Mouse (Mus musculus): Measurements from ENCODE around the gene Fzd10. TPM values are rescaled to one million over a fixed set of nuclear protein-coding genes. Genes with fewer than 3 reads are reported as not detected.

The Fzd10 gene
- polyA plus RNA-seq, 1 experiment = 0.70 TPM

DNA sequence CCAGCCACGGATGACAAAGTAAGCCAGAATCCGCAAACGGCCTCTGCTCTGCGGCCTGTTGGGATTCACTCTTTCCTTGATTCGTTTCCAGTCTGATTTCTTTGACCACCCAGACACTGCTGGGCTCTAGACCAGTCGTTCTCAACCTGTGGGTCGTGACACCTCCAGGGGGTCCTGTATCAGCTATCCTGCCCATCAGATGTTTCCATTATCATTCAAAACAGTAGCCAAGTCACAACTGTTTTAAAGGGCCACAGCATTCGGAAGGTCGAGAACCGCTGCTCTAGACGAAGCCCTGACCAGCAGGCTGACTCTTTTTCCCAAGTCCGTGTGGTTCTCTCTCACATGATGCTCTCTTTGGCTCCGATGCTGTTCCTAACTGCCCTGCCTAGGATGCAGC is 7.2 kb upstream of the Fzd10 start:
- no peak overlapping the region for H3K4me3 ChIP-seq (ENCODE audit: low read depth, low read length)
- no peak overlapping the region for H3K27ac ChIP-seq (ENCODE audit: insufficient read depth, low read depth, low read length)
- H3K27me3 ChIP-seq (ENCODE audit: control insufficient read depth, insufficient read depth, low read length) = no peaks in the 10 kb centered on the region; the same call in 1 of the 2 replicates
- no peaks in the 10 kb centered on the region for H3K4me1 ChIP-seq (ENCODE audit: control insufficient read depth, insufficient read depth, insufficient read length, low read length)
- no peak for TF ChIP-seq POLR2A (IDR thresholded peaks at IDR 0.05; ENCODE audit: low read depth, low read length)
- TF ChIP-seq CTCF (IDR thresholded peaks at IDR 0.05; ENCODE audit: extremely low read depth, insufficient read length, insufficient replicate concordance, low read depth, low read length) = no peak
- 90% methylated on average over 13 of the region's 13 CpGs for WGBS
- no peaks in the 10 kb centered on the region for H3K36me3 ChIP-seq (ENCODE audit: control insufficient read depth, insufficient read depth, low read length)

DNA sequence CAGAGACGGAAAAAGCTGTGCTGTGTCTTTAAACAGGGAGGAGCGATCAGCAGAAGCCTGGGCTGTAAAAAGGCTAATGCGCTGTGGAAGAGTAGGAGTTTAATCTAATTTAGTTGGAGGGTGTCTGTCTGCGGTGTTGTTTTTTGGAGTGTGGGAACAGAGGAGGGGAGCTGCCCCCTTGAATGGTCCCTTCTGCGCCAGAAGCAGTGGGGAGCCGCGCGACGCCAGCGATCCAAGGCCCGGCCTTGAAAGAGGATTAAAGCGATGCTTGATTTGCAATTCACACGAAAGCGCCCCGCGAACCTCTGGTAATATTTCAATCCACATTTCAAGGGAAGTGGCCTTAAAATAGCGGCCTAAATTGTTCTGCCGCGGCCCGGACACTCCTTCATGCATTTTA is 3.8 kb upstream of the Fzd10 start:
- 10% methylated on average over 20 of the region's 20 CpGs for WGBS
- no peak for TF ChIP-seq POLR2A (IDR thresholded peaks at IDR 0.05; ENCODE audit: low read depth, low read length)
- TF ChIP-seq CTCF (IDR thresholded peaks at IDR 0.05; ENCODE audit: extremely low read depth, insufficient read length, insufficient replicate concordance, low read depth, low read length) = no peak
- H3K4me1 ChIP-seq (ENCODE audit: control insufficient read depth, insufficient read depth, insufficient read length, low read length) = peaks cover 6% of the 10 kb centered on the region; the same call in 1 of the 2 replicates
- peaks cover 13% of the 10 kb centered on the region; the same call in 1 of the 2 replicates for H3K27me3 ChIP-seq (ENCODE audit: control insufficient read depth, insufficient read depth, low read length)
- H3K36me3 ChIP-seq (ENCODE audit: control insufficient read depth, insufficient read depth, low read length) = no peaks in the 10 kb centered on the region
- no peak overlapping the region for H3K4me3 ChIP-seq (ENCODE audit: low read depth, low read length)
- no peak overlapping the region for H3K27ac ChIP-seq (ENCODE audit: insufficient read depth, low read depth, low read length)

DNA sequence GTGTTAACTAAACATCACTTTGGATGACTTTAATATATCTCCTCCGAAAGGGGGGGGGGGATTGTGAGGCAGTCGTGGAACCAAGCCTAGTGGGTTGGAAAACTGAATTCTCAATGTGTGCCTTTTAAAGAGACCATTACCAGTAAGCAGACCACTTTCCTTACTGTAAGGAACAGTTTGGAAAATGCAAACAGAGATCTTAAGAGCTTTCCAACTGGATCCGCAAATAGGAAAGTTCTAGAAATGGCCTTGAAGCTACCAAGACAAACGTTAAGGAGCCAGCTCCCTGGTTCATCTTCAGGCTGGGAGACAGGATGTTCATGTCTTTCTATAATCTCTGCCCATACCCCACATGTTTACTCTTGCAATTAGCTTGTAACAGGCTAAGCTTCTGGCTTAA is 3.3 kb upstream of the Fzd10 start:
- no peak for TF ChIP-seq POLR2A (IDR thresholded peaks at IDR 0.05; ENCODE audit: low read depth, low read length)
- H3K27me3 ChIP-seq (ENCODE audit: control insufficient read depth, insufficient read depth, low read length) = peaks cover 18% of the 10 kb centered on the region; the same call in 1 of the 2 replicates
- WGBS = 29% methylated on average over 4 of the region's 4 CpGs
- no peaks in the 10 kb centered on the region for H3K36me3 ChIP-seq (ENCODE audit: control insufficient read depth, insufficient read depth, low read length)
- no peak overlapping the region for H3K4me3 ChIP-seq (ENCODE audit: low read depth, low read length)
- H3K4me1 ChIP-seq (ENCODE audit: control insufficient read depth, insufficient read depth, insufficient read length, low read length) = peaks cover 6% of the 10 kb centered on the region; the same call in 1 of the 2 replicates
- no peak overlapping the region for H3K27ac ChIP-seq (ENCODE audit: insufficient read depth, low read depth, low read length)

DNA sequence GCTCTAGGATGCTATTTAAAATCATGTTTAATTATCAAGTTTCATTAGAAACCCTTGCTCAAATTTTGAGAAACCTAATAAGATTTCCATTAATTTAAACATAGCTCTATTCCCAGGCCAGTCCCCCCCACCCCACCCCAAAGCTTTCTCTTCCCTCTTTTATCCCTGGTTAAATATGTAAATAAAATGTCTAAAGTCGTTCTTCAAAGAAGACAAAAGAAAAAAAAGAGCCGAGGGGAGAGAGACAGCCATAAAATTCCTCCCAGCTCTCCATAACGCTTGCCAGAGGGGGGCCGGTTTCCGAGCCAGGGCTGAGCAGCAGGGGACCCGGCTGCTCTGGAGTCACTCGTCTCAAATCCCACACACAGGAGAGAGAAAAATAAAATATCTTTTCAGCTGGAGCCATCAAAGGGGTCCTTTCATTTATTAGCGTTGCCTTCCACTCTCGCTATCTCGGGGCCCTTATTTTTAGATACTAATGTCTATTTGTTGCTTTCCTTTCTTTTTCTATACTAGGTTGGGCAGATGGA is 2.4 kb upstream of the Fzd10 start:
- Histone ChIP-seq H3K27me3 (ENCODE audit: control insufficient read depth, insufficient read depth, low read length) (peaks cover 21% of the 10 kb centered on the region), H3K4me3 (ENCODE audit: low read depth, low read length) (no peak overlapping the region), H3K27ac (ENCODE audit: insufficient read depth, low read depth, low read length) (no peak overlapping the region), H3K4me1 (ENCODE audit: control insufficient read depth, insufficient read depth, insufficient read length, low read length) (peaks cover 6% of the 10 kb centered on the region; the same call in 1 of the 2 replicates), H3K36me3 (ENCODE audit: control insufficient read depth, insufficient read depth, low read length) (no peaks in the 10 kb centered on the region)
- TF ChIP-seq POLR2A (IDR thresholded peaks at IDR 0.05; ENCODE audit: low read depth, low read length) (no peak), CTCF (IDR thresholded peaks at IDR 0.05; ENCODE audit: extremely low read depth, insufficient read length, insufficient replicate concordance, low read depth, low read length) (no peak)
- WGBS = 12% methylated on average over 10 of the region's 10 CpGs

DNA sequence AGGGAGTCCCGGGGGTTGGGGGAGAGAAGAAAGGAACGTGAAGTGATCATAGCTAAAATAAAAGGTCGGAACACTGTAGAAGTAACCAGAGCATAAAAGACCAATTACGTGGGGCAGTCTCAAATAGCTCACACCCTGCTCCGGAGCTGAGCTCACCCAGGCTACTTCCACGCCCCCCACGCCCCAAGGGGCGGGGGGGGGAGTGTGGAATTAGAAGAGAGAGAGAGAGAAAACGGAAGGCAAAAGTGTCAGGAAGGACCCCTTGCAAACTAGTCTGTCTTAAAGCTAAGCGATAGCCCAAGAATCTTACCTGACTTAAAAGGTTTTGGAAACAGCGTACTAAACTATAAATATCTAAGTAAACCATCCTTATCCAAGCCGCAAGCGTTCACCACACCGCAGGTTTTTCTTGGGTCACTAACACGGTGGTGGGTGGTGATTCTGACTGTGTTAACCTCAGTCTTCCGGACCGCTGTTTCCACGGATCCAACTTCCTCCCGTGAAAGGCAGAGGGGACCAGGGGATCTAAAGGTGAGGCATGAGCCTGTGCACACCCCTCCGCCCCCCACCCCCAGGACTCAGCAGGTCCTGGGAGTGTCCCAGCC is 1.8 kb upstream of the Fzd10 start:
- peaks cover 21% of the 10 kb centered on the region for H3K27me3 ChIP-seq (ENCODE audit: control insufficient read depth, insufficient read depth, low read length)
- WGBS = 4% methylated on average over 20 of the region's 20 CpGs

DNA sequence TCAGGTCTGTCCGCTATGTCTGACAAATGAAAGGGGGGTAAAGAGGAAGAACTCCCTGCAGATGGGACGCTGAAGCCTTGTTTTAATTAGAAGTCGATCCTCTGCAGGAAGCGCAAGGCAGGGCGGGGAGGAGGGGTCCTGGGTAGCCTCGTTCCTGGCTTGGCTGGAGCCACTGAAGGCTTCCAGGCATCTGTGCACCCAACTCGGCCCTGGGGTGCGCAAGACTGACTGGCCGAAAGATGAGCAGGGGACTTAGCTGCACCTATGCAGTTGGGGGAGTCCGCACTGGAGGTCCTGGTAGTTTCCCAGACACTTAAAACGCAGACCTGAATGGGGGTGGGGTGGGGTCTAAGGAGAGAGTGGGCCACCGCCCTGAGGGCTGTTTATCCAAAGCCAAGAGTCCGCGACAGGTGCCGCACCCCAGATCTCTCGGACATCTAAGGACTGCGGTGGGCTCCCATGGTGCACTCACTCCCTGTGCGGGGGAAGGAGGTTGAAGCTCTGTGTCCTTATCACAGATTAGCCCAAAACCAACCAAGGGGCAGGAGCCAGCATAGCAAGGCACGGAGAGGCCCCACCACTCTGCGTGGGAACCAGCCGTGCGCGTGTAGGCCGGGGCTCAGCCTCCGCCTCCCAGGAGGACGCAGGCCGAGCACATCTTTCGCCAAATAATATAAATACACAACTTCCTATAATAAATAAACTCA is 1.1 kb upstream of the Fzd10 start:
- TF ChIP-seq CTCF (IDR thresholded peaks at IDR 0.05; ENCODE audit: extremely low read depth, insufficient read length, insufficient replicate concordance, low read depth, low read length) = no peak
- TF ChIP-seq POLR2A (IDR thresholded peaks at IDR 0.05; ENCODE audit: low read depth, low read length) = no peak
- Histone ChIP-seq H3K4me3 (ENCODE audit: low read depth, low read length) (peak overlapping the region; percentile 62), H3K36me3 (ENCODE audit: control insufficient read depth, insufficient read depth, low read length) (no peaks in the 10 kb centered on the region), H3K27me3 (ENCODE audit: control insufficient read depth, insufficient read depth, low read length) (peaks cover 21% of the 10 kb centered on the region), H3K4me1 (ENCODE audit: control insufficient read depth, insufficient read depth, insufficient read length, low read length) (peaks cover 6% of the 10 kb centered on the region; the same call in 1 of the 2 replicates), H3K27ac (ENCODE audit: insufficient read depth, low read depth, low read length) (no peak overlapping the region)
- WGBS = 4% methylated on average over 28 of the region's 28 CpGs

More for the DNA sequence above, 1.8 kb upstream of the Fzd10 start:
- Histone ChIP-seq H3K4me3 (ENCODE audit: low read depth, low read length) (no peak overlapping the region), H3K27ac (ENCODE audit: insufficient read depth, low read depth, low read length) (no peak overlapping the region), H3K4me1 (ENCODE audit: control insufficient read depth, insufficient read depth, insufficient read length, low read length) (peaks cover 6% of the 10 kb centered on the region; the same call in 1 of the 2 replicates), H3K36me3 (ENCODE audit: control insufficient read depth, insufficient read depth, low read length) (no peaks in the 10 kb centered on the region)
- TF ChIP-seq CTCF (IDR thresholded peaks at IDR 0.05; ENCODE audit: extremely low read depth, insufficient read length, insufficient replicate concordance, low read depth, low read length) (no peak), POLR2A (IDR thresholded peaks at IDR 0.05; ENCODE audit: low read depth, low read length) (no peak)

Measured in small intestine, adult 2 months (tissue).